Mouse (Mus musculus) layer of hippocampus, adult 6 months (tissue): ENCODE data around the gene Tor1aip2. TPM values are rescaled to one million over a fixed set of nuclear protein-coding genes. Genes with fewer than 3 reads are reported as not detected.

ENCODE experiments used
- long read RNA-seq, 2 experiments: library from polyadenylated mRNA; unstranded; transcript quantifications; one replicate each; pipeline ENCODE4 v2.0.0; 2019 to 2020
- polyA plus RNA-seq: library from polyadenylated mRNA; unstranded; fragments of <200 nt; fragmentation: Nextera tagmentation; gene quantifications from 2 replicates; pipeline ENCODE4 v1.2.3, GENCODE M21; 2021

Tor1aip2 gene
- 28.0 and 28.1 TPM in 2 replicates for polyA plus RNA-seq
- long read RNA-seq, experiment 1, transcript Tor1aip2-202 (2 exons, 2,529 nt), result major isoform, 16 of 36 reads
- long read RNA-seq, experiment 1, partial matches to known transcripts, result 1 of 36 reads
- long read RNA-seq, experiment 1, other reads (novel, unspliced or antisense), result 14 of 36 reads
- long read RNA-seq, experiment 2, full-length matches to known transcripts, result 108 of 148 reads
- long read RNA-seq, experiment 2, partial matches to known transcripts, result 4 of 148 reads
- long read RNA-seq, experiment 2, other reads (novel, unspliced or antisense), result 36 of 148 reads

GRCm38 (mm10) chr1:156035269-156035929 lies at the start of gene Tor1aip2:
Tor1aip2 (plus strand) TSS chr1:156035403.

GRCm38 (mm10) chr1:156035930-156036737 lies 931 bp downstream of the Tor1aip2 start, which contains the start of gene Tor1aip1:
Tor1aip1 (minus strand) TSS chr1:156036480.

Other genes with a start within 250 kb of the Tor1aip2 start
- gene Qsox1, start 222.5 kb upstream of the Tor1aip2 start, polyA plus RNA-seq, result 9.2 and 11.8 TPM in 2 replicates
- gene Cep350, start 62.1 kb upstream of the Tor1aip2 start, polyA plus RNA-seq, result 1.6 and 2.0 TPM in 2 replicates
- 18.9 and 21.7 TPM in 2 replicates for gene Tor1aip1, start 1.1 kb downstream of the Tor1aip2 start, polyA plus RNA-seq
- 8.9 and 10.4 TPM in 2 replicates for gene Fam163a, start 169.6 kb downstream of the Tor1aip2 start, polyA plus RNA-seq